Mouse (Mus musculus) intestine, postnatal 0 days (tissue): ENCODE measurements at regions not wholly inside any gene's neighbourhood (a gene's known extent, or its start where the extent isn't known, plus 50 kb on each side); places are given as distances from the start of the nearest gene placed in this dataset.

Source experiments
- ATAC-seq: fragments of 200-750 bp; cut with Nextera tagmentation; 2 replicates; pipeline ENCODE4 v1.8.0; 2017; ENCODE audit warnings: mild to moderate bottlenecking, moderate TSS enrichment, moderate library complexity
- H3K27ac ChIP-seq: fragments of 300-500 bp; sonication (generic); 2 replicates; pipeline ENCODE4 v1.5.1; 2014; ENCODE audit warnings: mild to moderate bottlenecking, low read depth, low read length, moderate library complexity
- H3K27me3 ChIP-seq: fragments of 300-500 bp; sonication (generic); replicated peaks from 2 replicates; pipeline ENCODE4 v1.6.1; 2014; ENCODE audit warnings: low read length, mixed read lengths; ENCODE audit not compliant: control insufficient read depth, insufficient read depth
- H3K36me3 ChIP-seq: fragments of 300-500 bp; sonication (generic); 2 replicates; pipeline ENCODE4 v1.6.1; 2014; ENCODE audit warnings: mild to moderate bottlenecking, moderate library complexity; ENCODE audit not compliant: control insufficient read depth, insufficient read depth
- H3K4me1 ChIP-seq: fragments of 300-500 bp; sonication (generic); replicated peaks from 2 replicates; pipeline ENCODE4 v1.6.1; 2014; ENCODE audit warnings: antibody characterized with exemption, low read length, mixed read lengths; ENCODE audit not compliant: control insufficient read depth, insufficient read depth
- H3K4me2 ChIP-seq: fragments of 300-500 bp; sonication (generic); replicated peaks from 2 replicates; pipeline ENCODE4 v1.6.1; 2014; ENCODE audit warnings: low read depth, mild to moderate bottlenecking, moderate library complexity
- H3K4me3 ChIP-seq: fragments of 300-500 bp; sonication (generic); 2 replicates; pipeline ENCODE4 v1.5.1; 2014; ENCODE audit warnings: low read depth, low read length
- H3K9ac ChIP-seq: fragments of 300-500 bp; sonication (generic); 2 replicates; pipeline ENCODE4 v1.6.1; 2014; ENCODE audit warnings: mild to moderate bottlenecking, low read depth, low read length
- H3K9me3 ChIP-seq: fragments of 300-500 bp; sonication (generic); 2 replicates; pipeline ENCODE4 v1.6.1; 2016; ENCODE audit warnings: mixed run types; ENCODE audit not compliant: control insufficient read depth
- CTCF ChIP-seq: sonication (generic); IDR thresholded peaks from 2 replicates; pipeline ENCODE4 v1.5.1; 2016; ENCODE audit warnings: low read depth, mild to moderate bottlenecking, control low read depth, antibody characterized with exemption, moderate library complexity
- WGBS: fragments of 180-500 bp; shearing (Covaris S2); extraction: QIAGEN DNeasy Blood & Tissue Kit; methylation state at CpG from one replicate; pipeline ENCODE4 v1.1.7; 2014; 5-methylcytosine and 5-hydroxymethylcytosine counted together

GRCm38 (mm10) chr7:113071418-113071817 lies 117.7 kb downstream of the Rassf10 start:
- WGBS, result 45% methylated on average over 1 of the region's 1 CpGs
- no peak overlapping the region for H3K4me2 ChIP-seq
- H3K27me3 ChIP-seq, result no peaks in the 10 kb centered on the region
- no peak overlapping the region for H3K9ac ChIP-seq
- ATAC-seq, result no peak
- TF ChIP-seq CTCF, result no peak
- H3K4me1 ChIP-seq, result no peaks in the 10 kb centered on the region
- no peaks in the 10 kb centered on the region for H3K9me3 ChIP-seq
- no peak overlapping the region for H3K4me3 ChIP-seq
- no peak overlapping the region for H3K27ac ChIP-seq
- H3K36me3 ChIP-seq, result no peaks in the 10 kb centered on the region; the same call in 1 of the 2 replicates

- 62% methylated on average over 6 of the region's 6 CpGs for WGBS
- TF ChIP-seq CTCF, result no peak
- Histone ChIP-seq H3K9ac (no peak overlapping the region), H3K27ac (no peak overlapping the region), H3K4me2 (no peak overlapping the region), H3K4me1 (no peaks in the 10 kb centered on the region), H3K9me3 (no peaks in the 10 kb centered on the region), H3K4me3 (no peak overlapping the region), H3K36me3 (no peaks in the 10 kb centered on the region), H3K27me3 (no peaks in the 10 kb centered on the region)
- no peak for ATAC-seq
These were observed 120.0 kb downstream of the Rassf10 start for GRCm38 (mm10) chr7:113073781-113074180.

- 62% methylated on average over 6 of the region's 6 CpGs for WGBS
- H3K4me1 ChIP-seq, result no peaks in the 10 kb centered on the region
- ATAC-seq, result no peak
- H3K4me2 ChIP-seq, result no peak overlapping the region
- no peak overlapping the region for H3K9ac ChIP-seq
- no peak overlapping the region for H3K27ac ChIP-seq
- no peak for TF ChIP-seq CTCF
- no peaks in the 10 kb centered on the region for H3K36me3 ChIP-seq
- no peaks in the 10 kb centered on the region for H3K9me3 ChIP-seq
- H3K27me3 ChIP-seq, result no peaks in the 10 kb centered on the region
- no peak overlapping the region for H3K4me3 ChIP-seq
These were observed 121.6 kb downstream of the Rassf10 start for GRCm38 (mm10) chr7:113075371-113075770.

GRCm38 (mm10) chr7:113076243-113076642 lies 122.5 kb downstream of the Rassf10 start:
- no peak overlapping the region for H3K9ac ChIP-seq
- no peaks in the 10 kb centered on the region for H3K9me3 ChIP-seq
- no peaks in the 10 kb centered on the region for H3K27me3 ChIP-seq
- no peak for TF ChIP-seq CTCF
- no peak overlapping the region for H3K27ac ChIP-seq
- ATAC-seq, result no peak
- no peaks in the 10 kb centered on the region for H3K4me1 ChIP-seq
- WGBS, result 91% methylated on average over 7 of the region's 7 CpGs
- no peak overlapping the region for H3K4me3 ChIP-seq
- H3K36me3 ChIP-seq, result no peaks in the 10 kb centered on the region
- no peak overlapping the region for H3K4me2 ChIP-seq

- no peak for ATAC-seq
- H3K9me3 ChIP-seq, result no peaks in the 10 kb centered on the region
- H3K36me3 ChIP-seq, result no peaks in the 10 kb centered on the region
- no peak overlapping the region for H3K27ac ChIP-seq
- no peak for TF ChIP-seq CTCF
- WGBS, result 51% methylated on average over 5 of the region's 5 CpGs
- no peaks in the 10 kb centered on the region for H3K4me1 ChIP-seq
- H3K4me3 ChIP-seq, result no peak overlapping the region
- H3K27me3 ChIP-seq, result no peaks in the 10 kb centered on the region
- no peak overlapping the region for H3K9ac ChIP-seq
- H3K4me2 ChIP-seq, result no peak overlapping the region
These were observed 126.1 kb upstream of the Arntl start for GRCm38 (mm10) chr7:113081120-113081519.

GRCm38 (mm10) chr7:113084930-113085625 lies 122.2 kb upstream of the Arntl start:
- H3K36me3 ChIP-seq, result no peaks in the 10 kb centered on the region
- H3K27me3 ChIP-seq, result no peaks in the 10 kb centered on the region
- no peak overlapping the region for H3K4me3 ChIP-seq
- H3K9ac ChIP-seq, result no peak overlapping the region
- WGBS, result 54% methylated on average over 8 of the region's 8 CpGs
- H3K4me1 ChIP-seq, result no peaks in the 10 kb centered on the region
- no peak overlapping the region for H3K27ac ChIP-seq
- H3K4me2 ChIP-seq, result no peak overlapping the region
- no peak for TF ChIP-seq CTCF
- no peak for ATAC-seq
- no peaks in the 10 kb centered on the region for H3K9me3 ChIP-seq
